Mouse (Mus musculus): ENCODE results near the gene Por. TPM values are rescaled to one million over a fixed set of nuclear protein-coding genes. Genes with fewer than 3 reads are reported as not detected.

Gene Por
- polyA plus RNA-seq, 1 experiment, result 50.8 TPM

DNA sequence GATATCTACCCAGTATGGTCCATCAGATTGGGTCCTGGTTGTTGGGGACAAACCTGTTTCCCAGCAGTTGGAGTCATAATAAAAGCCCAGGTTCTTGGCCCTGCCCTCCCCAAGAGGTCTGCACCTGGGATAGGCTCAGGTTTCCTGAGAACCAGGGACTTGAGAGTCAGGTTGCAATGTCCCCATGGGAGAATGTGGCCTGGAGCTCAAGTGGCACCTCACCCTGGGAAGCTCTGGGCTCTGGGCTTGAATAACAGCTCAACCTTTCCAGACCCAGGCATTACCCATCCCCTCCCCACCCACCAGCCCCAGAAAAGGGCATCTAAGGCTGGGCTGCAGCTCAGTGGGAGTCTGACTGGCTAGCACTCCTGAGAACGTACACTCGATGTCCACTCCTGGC lies 16.6 kb upstream of the Por start:
- no peak overlapping the region for H3K27ac ChIP-seq (ENCODE audit: insufficient read depth, low read length)
- no peak for TF ChIP-seq POLR2A (IDR thresholded peaks at IDR 0.05; ENCODE audit: low read depth, low read length)
- TF ChIP-seq CTCF (IDR thresholded peaks at IDR 0.05; ENCODE audit: extremely low read depth, insufficient read depth, insufficient read length, insufficient replicate concordance), result no peak
- H3K4me1 ChIP-seq (ENCODE audit: control insufficient read depth, insufficient read depth, insufficient read length), result no peaks in the 10 kb centered on the region
- DNase-seq (ENCODE audit: low read depth in 1 of 2, low spot score in 2 of 2), result no peak
- WGBS, result 98% methylated on average over 2 of the region's 2 CpGs
- H3K4me3 ChIP-seq (ENCODE audit: extremely low read depth, insufficient read depth, insufficient read length), result no peak overlapping the region
- H3K27me3 ChIP-seq (ENCODE audit: control insufficient read depth, insufficient read depth, low read length), result no peaks in the 10 kb centered on the region
- H3K36me3 ChIP-seq (ENCODE audit: control insufficient read depth, insufficient read depth, low read length), result no peaks in the 10 kb centered on the region

DNA sequence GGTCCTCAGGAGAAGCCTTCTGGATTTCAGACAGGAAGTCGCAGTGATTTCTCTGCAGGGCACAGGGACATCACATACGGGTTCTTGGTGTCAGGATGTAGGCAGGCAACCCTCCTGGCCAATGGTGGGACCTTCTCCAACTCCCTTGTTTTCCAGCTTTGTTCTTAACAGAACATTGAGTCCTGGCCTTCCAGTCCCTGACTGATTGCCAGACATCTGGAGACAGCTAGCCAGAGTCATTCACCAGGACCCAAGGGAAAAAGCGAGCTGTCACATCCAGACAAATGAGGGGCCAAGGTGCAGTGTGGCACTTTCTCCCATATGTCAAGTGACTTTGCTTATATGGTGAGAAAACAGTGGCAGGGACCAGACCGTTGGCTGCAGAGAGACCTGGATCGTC lies 13.8 kb upstream of the Por start:
- whole genome bisulfite sequencing, result 87% methylated on average over 5 of the region's 5 CpGs
- no peaks in the 10 kb centered on the region for H3K36me3 ChIP-seq (ENCODE audit: control insufficient read depth, insufficient read depth, low read length)
- H3K4me1 ChIP-seq (ENCODE audit: control insufficient read depth, insufficient read depth, insufficient read length), result no peaks in the 10 kb centered on the region
- H3K4me3 ChIP-seq (ENCODE audit: extremely low read depth, insufficient read depth, insufficient read length), result no peak overlapping the region
- H3K27me3 ChIP-seq (ENCODE audit: control insufficient read depth, insufficient read depth, low read length), result no peaks in the 10 kb centered on the region
- DNase-seq (ENCODE audit: low read depth in 1 of 2, low spot score in 2 of 2), result no peak
- TF ChIP-seq POLR2A (IDR thresholded peaks at IDR 0.05; ENCODE audit: low read depth, low read length) (no peak), CTCF (IDR thresholded peaks at IDR 0.05; ENCODE audit: extremely low read depth, insufficient read depth, insufficient read length, insufficient replicate concordance) (no peak)
- no peak overlapping the region for H3K27ac ChIP-seq (ENCODE audit: insufficient read depth, low read length)

DNA sequence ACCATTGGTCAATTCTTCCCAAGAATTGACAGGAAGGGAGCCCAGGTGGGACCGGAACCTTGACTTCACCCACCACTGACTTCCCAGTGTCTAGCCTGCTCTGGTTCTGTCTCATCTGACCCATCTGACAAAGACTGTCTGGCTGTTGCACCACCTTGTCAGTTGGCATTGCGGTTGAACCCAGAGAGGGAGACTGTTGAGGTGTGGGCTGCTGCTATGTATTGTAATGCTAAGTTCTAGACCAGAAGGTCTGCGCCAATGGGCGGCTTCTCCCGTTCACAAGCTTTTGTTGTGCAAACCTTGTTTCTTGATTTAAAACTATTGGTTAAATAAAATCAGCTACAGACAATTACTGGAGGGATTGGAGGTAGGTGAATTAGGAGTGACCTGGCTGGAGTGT lies 12.7 kb upstream of the Por start:
- H3K27me3 ChIP-seq (ENCODE audit: control insufficient read depth, insufficient read depth, low read length), result no peaks in the 10 kb centered on the region
- H3K4me1 ChIP-seq (ENCODE audit: control insufficient read depth, insufficient read depth, insufficient read length), result no peaks in the 10 kb centered on the region
- TF ChIP-seq CTCF (IDR thresholded peaks at IDR 0.05; ENCODE audit: extremely low read depth, insufficient read depth, insufficient read length, insufficient replicate concordance) (no peak), POLR2A (IDR thresholded peaks at IDR 0.05; ENCODE audit: low read depth, low read length) (no peak)
- WGBS, result 83% methylated on average over 5 of the region's 5 CpGs
- H3K4me3 ChIP-seq (ENCODE audit: extremely low read depth, insufficient read depth, insufficient read length), result no peak overlapping the region
- no peak overlapping the region for H3K27ac ChIP-seq (ENCODE audit: insufficient read depth, low read length)
- H3K36me3 ChIP-seq (ENCODE audit: control insufficient read depth, insufficient read depth, low read length), result no peaks in the 10 kb centered on the region
- no peak for DNase-seq (ENCODE audit: low read depth in 1 of 2, low spot score in 2 of 2)

DNA sequence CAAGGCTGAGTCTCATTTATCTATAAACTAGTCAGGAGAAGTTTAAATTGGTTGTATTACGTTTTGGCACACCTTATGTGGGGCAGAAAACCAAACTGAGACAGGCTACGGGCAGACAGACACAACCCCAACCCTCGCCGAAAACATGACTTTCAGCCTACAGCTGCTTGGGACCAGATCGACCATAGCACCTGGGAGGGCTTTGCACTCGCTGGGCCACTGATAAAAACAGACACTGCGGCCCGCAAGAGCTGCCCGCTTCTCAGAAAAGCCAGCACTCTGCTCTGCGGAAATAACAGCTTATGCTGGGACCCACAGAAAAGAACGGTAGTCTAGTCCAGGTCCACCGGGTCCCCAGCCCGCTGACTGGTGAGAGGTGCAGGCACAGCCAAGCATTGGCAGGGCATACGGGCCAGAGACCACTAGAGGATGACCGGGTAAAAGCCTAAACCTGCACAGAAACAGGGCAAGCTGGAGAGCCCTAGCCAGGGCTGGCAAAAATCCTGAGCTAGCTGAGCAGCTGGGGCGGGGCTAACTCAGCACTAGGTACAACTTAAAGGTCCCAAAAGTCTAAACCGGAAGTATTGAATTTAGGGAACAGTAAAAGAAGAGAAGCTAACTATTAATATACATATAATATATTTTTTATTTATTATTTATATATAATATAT lies 12.0 kb upstream of the Por start:
- Histone ChIP-seq H3K4me1 (ENCODE audit: control insufficient read depth, insufficient read depth, insufficient read length) (no peaks in the 10 kb centered on the region), H3K27me3 (ENCODE audit: control insufficient read depth, insufficient read depth, low read length) (no peaks in the 10 kb centered on the region), H3K4me3 (ENCODE audit: extremely low read depth, insufficient read depth, insufficient read length) (peak overlapping the region; percentile 9; the same call in 1 of the 2 replicates), H3K27ac (ENCODE audit: insufficient read depth, low read length) (peak overlapping the region; percentile 9; the same call in 1 of the 2 replicates), H3K36me3 (ENCODE audit: control insufficient read depth, insufficient read depth, low read length) (no peaks in the 10 kb centered on the region)
- 39% methylated on average over 17 of the region's 17 CpGs for WGBS
- DNase-seq (ENCODE audit: low read depth in 1 of 2, low spot score in 2 of 2), result no peak
- no peak for TF ChIP-seq CTCF (IDR thresholded peaks at IDR 0.05; ENCODE audit: extremely low read depth, insufficient read depth, insufficient read length, insufficient replicate concordance)
- TF ChIP-seq POLR2A (IDR thresholded peaks at IDR 0.05; ENCODE audit: low read depth, low read length), result no peak

DNA sequence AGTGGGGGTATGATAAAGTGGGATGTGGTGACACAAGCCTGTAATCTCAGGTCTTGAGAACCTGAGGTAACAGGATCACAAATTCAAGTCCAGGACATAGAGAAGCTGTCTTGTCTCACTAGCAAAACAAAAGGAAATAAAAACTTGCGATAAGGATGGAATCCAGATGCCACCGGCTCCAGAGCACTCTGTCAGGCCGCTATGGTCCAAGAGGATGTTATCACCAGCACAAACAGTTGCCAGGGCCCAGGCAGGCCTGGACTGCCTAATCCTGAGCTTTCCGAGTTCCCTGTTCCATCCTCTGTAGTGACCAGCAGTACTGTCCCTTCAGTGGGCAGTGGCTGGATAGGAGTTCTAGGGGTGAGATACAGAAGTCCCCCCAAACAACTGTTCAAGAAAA lies 9.9 kb upstream of the Por start:
- no peak overlapping the region for H3K4me3 ChIP-seq (ENCODE audit: extremely low read depth, insufficient read depth, insufficient read length)
- TF ChIP-seq POLR2A (IDR thresholded peaks at IDR 0.05; ENCODE audit: low read depth, low read length), result no peak
- TF ChIP-seq CTCF (IDR thresholded peaks at IDR 0.05; ENCODE audit: extremely low read depth, insufficient read depth, insufficient read length, insufficient replicate concordance), result no peak
- DNase-seq (ENCODE audit: low read depth in 1 of 2, low spot score in 2 of 2), result no peak
- no peaks in the 10 kb centered on the region for H3K36me3 ChIP-seq (ENCODE audit: control insufficient read depth, insufficient read depth, low read length)
- no peak overlapping the region for H3K27ac ChIP-seq (ENCODE audit: insufficient read depth, low read length)
- no peaks in the 10 kb centered on the region for H3K27me3 ChIP-seq (ENCODE audit: control insufficient read depth, insufficient read depth, low read length)
- 86% methylated on average over 4 of the region's 4 CpGs for WGBS
- H3K4me1 ChIP-seq (ENCODE audit: control insufficient read depth, insufficient read depth, insufficient read length), result no peaks in the 10 kb centered on the region

DNA sequence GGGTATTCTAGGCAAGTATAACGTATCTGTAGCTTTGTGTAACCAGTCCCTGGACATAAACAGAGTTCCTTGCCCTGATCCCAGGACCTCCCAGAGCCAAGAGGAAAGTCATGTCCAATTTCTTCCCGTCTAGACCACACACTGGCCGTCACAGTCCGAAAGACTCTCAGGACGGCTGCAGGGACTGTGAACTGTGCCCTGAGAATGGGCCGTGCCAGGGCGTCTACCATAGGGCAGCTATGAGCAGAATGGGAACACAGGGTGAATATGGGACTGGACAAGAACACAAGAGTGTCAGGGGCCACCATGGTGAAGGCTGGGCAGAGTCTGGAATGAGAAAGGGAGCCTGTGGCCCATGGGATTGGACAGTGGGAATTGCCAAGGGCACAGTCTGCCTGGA lies 9.3 kb upstream of the Por start:
- Histone ChIP-seq H3K36me3 (ENCODE audit: control insufficient read depth, insufficient read depth, low read length) (no peaks in the 10 kb centered on the region), H3K4me1 (ENCODE audit: control insufficient read depth, insufficient read depth, insufficient read length) (no peaks in the 10 kb centered on the region), H3K27me3 (ENCODE audit: control insufficient read depth, insufficient read depth, low read length) (no peaks in the 10 kb centered on the region), H3K27ac (ENCODE audit: insufficient read depth, low read length) (no peak overlapping the region), H3K4me3 (ENCODE audit: extremely low read depth, insufficient read depth, insufficient read length) (no peak overlapping the region)
- DNase-seq (ENCODE audit: low read depth in 1 of 2, low spot score in 2 of 2), result no peak
- WGBS, result 92% methylated on average over 7 of the region's 7 CpGs
- TF ChIP-seq CTCF (IDR thresholded peaks at IDR 0.05; ENCODE audit: extremely low read depth, insufficient read depth, insufficient read length, insufficient replicate concordance) (no peak), POLR2A (IDR thresholded peaks at IDR 0.05; ENCODE audit: low read depth, low read length) (no peak)

DNA sequence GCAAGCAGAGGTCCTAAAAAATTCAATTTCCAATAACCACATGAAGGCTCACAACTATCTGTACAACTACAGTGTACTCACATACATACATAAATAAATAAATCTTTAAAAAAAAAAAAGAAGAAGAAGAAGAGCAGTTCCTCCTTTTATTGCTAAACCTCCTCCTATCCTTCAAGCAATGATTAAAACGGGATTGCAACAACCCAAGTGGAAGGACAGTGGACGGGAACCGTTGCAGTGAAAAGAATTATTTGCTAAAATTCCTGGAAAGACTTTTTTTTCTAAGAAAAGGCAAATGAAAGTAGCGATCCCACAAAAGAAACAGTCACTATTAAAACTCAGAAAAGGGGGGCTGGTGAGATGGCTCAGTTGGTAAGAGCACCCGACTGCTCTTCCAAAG lies 2.9 kb upstream of the Por start:
- no peak for TF ChIP-seq CTCF (IDR thresholded peaks at IDR 0.05; ENCODE audit: extremely low read depth, insufficient read depth, insufficient read length, insufficient replicate concordance)
- no peak for TF ChIP-seq POLR2A (IDR thresholded peaks at IDR 0.05; ENCODE audit: low read depth, low read length)
- H3K4me1 ChIP-seq (ENCODE audit: control insufficient read depth, insufficient read depth, insufficient read length), result no peaks in the 10 kb centered on the region
- H3K4me3 ChIP-seq (ENCODE audit: extremely low read depth, insufficient read depth, insufficient read length), result no peak overlapping the region
- DNase-seq (ENCODE audit: low read depth in 1 of 2, low spot score in 2 of 2), result no peak
- no peak overlapping the region for H3K27ac ChIP-seq (ENCODE audit: insufficient read depth, low read length)
- WGBS, result 69% methylated on average over 5 of the region's 5 CpGs
- no peaks in the 10 kb centered on the region for H3K27me3 ChIP-seq (ENCODE audit: control insufficient read depth, insufficient read depth, low read length)
- no peaks in the 10 kb centered on the region for H3K36me3 ChIP-seq (ENCODE audit: control insufficient read depth, insufficient read depth, low read length)

All from spleen, adult 2 months (tissue).